Mouse (Mus musculus): ENCODE data around the gene Fbxl5. TPM values are rescaled to one million over a fixed set of nuclear protein-coding genes. Genes with fewer than 3 reads are reported as not detected.

Gene Fbxl5
- total and polyA plus RNA-seq, 3 experiments = 20.9 to 45.3 (median 28.1) TPM

GRCm38 (mm10) chr5:43824580-43824979 is 3.1 kb upstream of the Fbxl5 start:
- Histone ChIP-seq H3K9ac (ENCODE audit: insufficient read depth, low read depth) (no peak overlapping the region), H3K27ac (ENCODE audit: insufficient read depth, low read depth) (no peak overlapping the region), H3K79me2 (replicated peaks; ENCODE audit: control insufficient read depth, extremely low read depth, insufficient read depth, poor library complexity, severe bottlenecking) (no peaks in the 10 kb centered on the region), H3K9me3 (replicated peaks; ENCODE audit: low read length) (no peaks in the 10 kb centered on the region), H3K4me3 (replicated peaks in 1 of 3; ENCODE audit: low read depth in 2 of 3, low read length in 2 of 3, poor library complexity in 1 of 3) (no peak overlapping the region), H3K36me3 (replicated peaks in 1 of 2; ENCODE audit: control insufficient read depth in 1 of 2, insufficient read depth in 1 of 2, low read length in 1 of 2) (peaks cover 0 to 41% of the 10 kb centered on the region in 2 experiments), H3K4me2 (ENCODE audit: insufficient read depth, low read depth, poor library complexity, severe bottlenecking) (no peak overlapping the region), H3K27me3 (replicated peaks) (no peaks in the 10 kb centered on the region), H3K4me1 (ENCODE audit: control insufficient read depth in 1 of 2, insufficient read depth in 2 of 2) (peaks cover 8 to 41% of the 10 kb centered on the region in 2 experiments)
- TF ChIP-seq GABPA (IDR thresholded peaks at IDR 0.05; ENCODE audit: insufficient replicate concordance, low read depth, low read length) = no peak
- TF ChIP-seq MAX (IDR thresholded peaks at IDR 0.05; ENCODE audit: low read length) = peak; percentile 72
- TF ChIP-seq SIN3A (IDR thresholded peaks at IDR 0.05; ENCODE audit: low read length) = peak; percentile 78
- TF ChIP-seq ZC3H11A (IDR thresholded peaks at IDR 0.05; ENCODE audit: low read depth, low read length) = no peak
- no peak for TF ChIP-seq UBTF (IDR thresholded peaks at IDR 0.05; ENCODE audit: low read depth, low read length)
- TF ChIP-seq TBP (conservative IDR thresholded peaks at IDR 0.05; ENCODE audit: low read depth, low read length) = no peak
- TF ChIP-seq USF1 (IDR thresholded peaks at IDR 0.05; ENCODE audit: low read depth, low read length) = 0 out of 2 replicates have a peak, but pooled peaks have one; percentile 11
- 0 out of 2 replicates have a peak, but pooled peaks have one; percentile 22 for TF ChIP-seq CHD2 (IDR thresholded peaks at IDR 0.05; ENCODE audit: low read length)
- TF ChIP-seq EP300 (IDR thresholded peaks at IDR 0.05; ENCODE audit: low read length) = peak; percentile 75
- peak; percentile 84 for TF ChIP-seq TCF12 (IDR thresholded peaks at IDR 0.05; ENCODE audit: low read depth, low read length)
- TF ChIP-seq IRF4 (IDR thresholded peaks at IDR 0.05; ENCODE audit: low read depth, low read length) = peak; percentile 68
- TF ChIP-seq MAZ (IDR thresholded peaks at IDR 0.05; ENCODE audit: low read depth, low read length) = 0 out of 2 replicates have a peak, but pooled peaks have one; percentile 39
- 0 out of 2 replicates have a peak, but pooled peaks have one; percentile 40 for TF ChIP-seq MAFK (IDR thresholded peaks at IDR 0.05; ENCODE audit: insufficient replicate concordance, low read length)
- TF ChIP-seq POLR2A (IDR thresholded peaks at IDR 0.05; ENCODE audit: low read depth, low read length) = no peak
- TF ChIP-seq ZNF384 (IDR thresholded peaks at IDR 0.05; ENCODE audit: low read depth, low read length) = no peak
- TF ChIP-seq E2F4 (IDR thresholded peaks at IDR 0.05; ENCODE audit: insufficient replicate concordance, low read depth, low read length) = no peak
- peak; percentile 66; the same call in 1 of the 2 replicates for TF ChIP-seq RCOR1 (conservative IDR thresholded peaks at IDR 0.05; ENCODE audit: low read depth, low read length)
- no peak for TF ChIP-seq JUN (IDR thresholded peaks at IDR 0.05; ENCODE audit: insufficient read depth, low read depth, low read length)
- peak; percentile 67; the same call in 1 of the 2 replicates for TF ChIP-seq MEF2A (IDR thresholded peaks at IDR 0.05; ENCODE audit: borderline replicate concordance, low read depth, low read length)
- TF ChIP-seq ETS1 (conservative IDR thresholded peaks at IDR 0.05; ENCODE audit: low read depth, low read length) = peak; percentile 75
- peak; percentile 57; the same call in 1 of the 2 replicates for TF ChIP-seq JUND (conservative IDR thresholded peaks at IDR 0.05; ENCODE audit: low read depth, low read length)
- TF ChIP-seq MYC (IDR thresholded peaks at IDR 0.05; ENCODE audit: low read depth, low read length) = peak; percentile 37; the same call in 1 of the 2 replicates
- TF ChIP-seq MXI1 (IDR thresholded peaks at IDR 0.05; ENCODE audit: low read depth, low read length) = peak; percentile 63
- TF ChIP-seq BHLHE40 (IDR thresholded peaks at IDR 0.05; ENCODE audit: low read depth, low read length) = peak; percentile 90
- TF ChIP-seq NRF1 (IDR thresholded peaks at IDR 0.05; ENCODE audit: low read depth, low read length) = no peak
- in situ Hi-C loops (cut with MboI; ENCODE audit: low pct_ligation_motif_present, low pct_unique_long_range_greater_than_20kb, low sequenced_read_pairs) = no loop called here
- DNase-seq (ENCODE audit: extremely low read depth) = peak; percentile 94
- dilution Hi-C loops (cut with MboI; ENCODE audit: extremely low pct_ligation_motif_present, extremely low pct_unique_long_range_greater_than_20kb, low sequenced_read_pairs) = no loop called here

Measured in CH12.LX (cell line).